Mouse (Mus musculus) spleen, postnatal 4 days (tissue): ENCODE results near the gene Bptf.
"Not testable (repeated sequence)": the region's sequence is repeated elsewhere in the genome, so short reads cannot be mapped to it uniquely, and the experiment has no call there.

ENCODE experiments used
- DNase-seq, 2 experiments: peaks; one replicate each; pipeline ENCODE4 v3.0.0; 2022; ENCODE audit warnings: low spot score in 2 of 2

Gene Bptf

GRCm38 (mm10) chr11:107057391-107057790 lies 74.5 kb downstream of the Bptf start:
- DNase-seq: no peak

GRCm38 (mm10) chr11:107054870-107055269 lies 77.1 kb downstream of the Bptf start:
- DNase-seq: no peak

- DNase-seq: no peak
These were observed 84.9 kb downstream of the Bptf start for GRCm38 (mm10) chr11:107046766-107047620.

- DNase-seq: no peak
These were observed 86.4 kb downstream of the Bptf start for GRCm38 (mm10) chr11:107045546-107045945.

GRCm38 (mm10) chr11:107044321-107044720 lies 87.6 kb downstream of the Bptf start:
- peak; percentile 75 to 89 for DNase-seq

- no peak for DNase-seq
These were observed 88.6 kb downstream of the Bptf start for GRCm38 (mm10) chr11:107043361-107043760.

- DNase-seq: no peak
These were observed 90.5 kb downstream of the Bptf start for GRCm38 (mm10) chr11:107041396-107041795.

GRCm38 (mm10) chr11:107039417-107039816 lies 92.5 kb downstream of the Bptf start:
- DNase-seq: no peak

GRCm38 (mm10) chr11:107034085-107034810 lies 97.7 kb downstream of the Bptf start:
- no peak for DNase-seq

- no peak for DNase-seq
These were observed 100.3 kb downstream of the Bptf start for GRCm38 (mm10) chr11:107031635-107032034.

- DNase-seq: no peak
These were observed 102.4 kb downstream of the Bptf start for GRCm38 (mm10) chr11:107029536-107029935.

- DNase-seq: no peak
These were observed 103.2 kb downstream of the Bptf start for GRCm38 (mm10) chr11:107028754-107029153.

GRCm38 (mm10) chr11:107028275-107028618 lies 103.7 kb downstream of the Bptf start:
- DNase-seq: no peak

- peak; percentile 81 to 90 for DNase-seq
These were observed 104.3 kb downstream of the Bptf start for GRCm38 (mm10) chr11:107027431-107028274.

GRCm38 (mm10) chr11:107026554-107027430 lies 105.1 kb downstream of the Bptf start:
- DNase-seq: no peak

GRCm38 (mm10) chr11:107025411-107026321 lies 106.3 kb downstream of the Bptf start, which contains the start of gene 1810010H24Rik:
1810010H24Rik (plus strand) TSS chr11:107025681.
- DNase-seq: peak in 1 of 2 experiments; percentile 69

- DNase-seq: no peak
These were observed 107.5 kb downstream of the Bptf start for GRCm38 (mm10) chr11:107024406-107024805.

- DNase-seq: no peak
These were observed 109.8 kb downstream of the Bptf start for GRCm38 (mm10) chr11:107022050-107022683.

- DNase-seq: not testable (repeated sequence)
These were observed 112.2 kb downstream of the Bptf start for GRCm38 (mm10) chr11:107019722-107020121.
